Mouse (Mus musculus) lung, embryonic 14.5 days (tissue): ENCODE measurements around the gene Slc6a21. TPM values are rescaled to one million over a fixed set of nuclear protein-coding genes. Genes with fewer than 3 reads are reported as not detected.
A peak's percentile ranks its signal among the peaks of the same experiment; 100 is the strongest.

Experiments used
- ATAC-seq: fragments of 200-750 bp; cut with Nextera tagmentation; 2 replicates; pipeline ENCODE4 v1.8.0; 2017; ENCODE audit warnings: mild to moderate bottlenecking, moderate TSS enrichment, moderate library complexity; ENCODE audit not compliant: insufficient read depth
- DNase-seq: peaks from one replicate; pipeline ENCODE4 v3.0.0-alpha.2; 2015
- H3K27ac ChIP-seq: fragments of 300-500 bp; sonication (generic); 2 replicates; pipeline ENCODE4 v1.5.1; 2014; ENCODE audit warnings: low read depth, mild to moderate bottlenecking, moderate library complexity
- H3K27me3 ChIP-seq: fragments of 300-500 bp; sonication (generic); 2 replicates; pipeline ENCODE4 v1.6.1; 2014; ENCODE audit warnings: low read length, control low read depth; ENCODE audit not compliant: insufficient read depth
- H3K36me3 ChIP-seq: fragments of 300-500 bp; sonication (generic); 2 replicates; pipeline ENCODE4 v1.6.1; 2014; ENCODE audit warnings: control low read depth; ENCODE audit not compliant: insufficient read depth
- H3K4me1 ChIP-seq: fragments of 300-500 bp; sonication (generic); 2 replicates; pipeline ENCODE4 v1.6.1; 2014; ENCODE audit warnings: antibody characterized with exemption, control low read depth; ENCODE audit not compliant: insufficient read depth
- H3K4me2 ChIP-seq: fragments of 300-500 bp; sonication (generic); 2 replicates; pipeline ENCODE4 v1.6.1; 2014; ENCODE audit warnings: mild to moderate bottlenecking
- H3K4me3 ChIP-seq: fragments of 300-500 bp; sonication (generic); 2 replicates; pipeline ENCODE4 v1.5.1; 2014; ENCODE audit warnings: low read depth, low read length
- H3K9ac ChIP-seq: fragments of 300-500 bp; sonication (generic); 2 replicates; pipeline ENCODE4 v1.6.1; 2014
- H3K9me3 ChIP-seq: fragments of 300-500 bp; sonication (generic); 2 replicates; pipeline ENCODE4 v1.6.1; 2016; ENCODE audit warnings: low read depth, low read length, control low read depth
- CTCF ChIP-seq: IDR thresholded peaks from 2 replicates; pipeline ENCODE4 v1.5.1; 2016; ENCODE audit warnings: antibody characterized with exemption, low read depth
- WGBS: fragments of 180-500 bp; shearing (Covaris S2); extraction: QIAGEN DNeasy Blood & Tissue Kit; methylation state at CpG from one replicate; pipeline ENCODE4 v1.1.7; 2014; 5-methylcytosine and 5-hydroxymethylcytosine counted together
- polyA plus RNA-seq: library from polyadenylated mRNA; unstranded; fragments of >200 nt; fragmentation: Nextera tagmentation; extraction: Ambion mirVana; gene quantifications from 2 replicates; pipeline ENCODE4 v1.2.1, GENCODE M21; 2014

Gene Slc6a21
- polyA plus RNA-seq, 1 experiment from 2014 or later, result not detected

- no peak overlapping the region for H3K4me3 ChIP-seq
- no peak overlapping the region for H3K9ac ChIP-seq
- TF ChIP-seq CTCF, result no peak
- ATAC-seq (no peak), DNase-seq (no peak)
- H3K36me3 ChIP-seq, result no peaks in the 10 kb centered on the region
- H3K4me1 ChIP-seq, result no peaks in the 10 kb centered on the region
- WGBS, result 37% methylated on average over 11 of the region's 11 CpGs
- H3K27ac ChIP-seq, result no peak overlapping the region
- no peaks in the 10 kb centered on the region for H3K27me3 ChIP-seq
- no peaks in the 10 kb centered on the region for H3K9me3 ChIP-seq
- no peak overlapping the region for H3K4me2 ChIP-seq
Measured at GRCm38 (mm10) chr7:45257063-45257840, 20.1 kb upstream of the Slc6a21 start.

GRCm38 (mm10) chr7:45259281-45259680 is 18.0 kb upstream of the Slc6a21 start:
- no peak for TF ChIP-seq CTCF

GRCm38 (mm10) chr7:45262266-45262665 is 15.0 kb upstream of the Slc6a21 start:
- Histone ChIP-seq H3K36me3 (no peaks in the 10 kb centered on the region), H3K4me1 (no peaks in the 10 kb centered on the region), H3K9ac (no peak overlapping the region), H3K9me3 (no peaks in the 10 kb centered on the region), H3K4me2 (no peak overlapping the region), H3K4me3 (no peak overlapping the region), H3K27ac (no peak overlapping the region), H3K27me3 (no peaks in the 10 kb centered on the region)
- 24% methylated on average over 7 of the region's 7 CpGs for WGBS
- DNase-seq (peak; percentile 85), ATAC-seq (peak; percentile 52; the same call in 1 of the 2 replicates)
- TF ChIP-seq CTCF, result no peak

More at GRCm38 (mm10) chr7:45259281-45259680, 18.0 kb upstream of the Slc6a21 start:
- Histone ChIP-seq H3K9ac (no peak overlapping the region), H3K4me3 (no peak overlapping the region), H3K9me3 (no peaks in the 10 kb centered on the region), H3K27me3 (no peaks in the 10 kb centered on the region), H3K4me2 (no peak overlapping the region), H3K27ac (no peak overlapping the region), H3K4me1 (no peaks in the 10 kb centered on the region), H3K36me3 (no peaks in the 10 kb centered on the region)
- ATAC-seq (no peak), DNase-seq (no peak)
- 82% methylated on average over 8 of the region's 8 CpGs for WGBS

GRCm38 (mm10) chr7:45263006-45263607 is 14.2 kb upstream of the Slc6a21 start:
- no peaks in the 10 kb centered on the region for H3K4me1 ChIP-seq
- no peaks in the 10 kb centered on the region for H3K9me3 ChIP-seq
- no peak for ATAC-seq
- no peaks in the 10 kb centered on the region for H3K36me3 ChIP-seq
- no peak for DNase-seq
- H3K9ac ChIP-seq, result no peak overlapping the region
- 45% methylated on average over 7 of the region's 7 CpGs for whole genome bisulfite sequencing
- no peak overlapping the region for H3K4me3 ChIP-seq
- H3K27ac ChIP-seq, result no peak overlapping the region
- TF ChIP-seq CTCF, result no peak
- no peak overlapping the region for H3K4me2 ChIP-seq
- no peaks in the 10 kb centered on the region for H3K27me3 ChIP-seq

- Histone ChIP-seq H3K4me1 (no peaks in the 10 kb centered on the region), H3K9me3 (no peaks in the 10 kb centered on the region), H3K4me2 (no peak overlapping the region), H3K4me3 (no peak overlapping the region), H3K36me3 (no peaks in the 10 kb centered on the region), H3K9ac (no peak overlapping the region), H3K27me3 (no peaks in the 10 kb centered on the region), H3K27ac (no peak overlapping the region)
- WGBS, result 72% methylated on average over 3 of the region's 3 CpGs
- ATAC-seq (no peak), DNase-seq (no peak)
- TF ChIP-seq CTCF, result peak; percentile 13; the same call in 1 of the 2 replicates
Measured at GRCm38 (mm10) chr7:45264348-45264747, 13.0 kb upstream of the Slc6a21 start.

- TF ChIP-seq CTCF, result no peak
- Histone ChIP-seq H3K9me3 (no peaks in the 10 kb centered on the region), H3K27me3 (no peaks in the 10 kb centered on the region), H3K9ac (no peak overlapping the region), H3K36me3 (no peaks in the 10 kb centered on the region), H3K4me2 (no peak overlapping the region), H3K27ac (no peak overlapping the region), H3K4me3 (no peak overlapping the region), H3K4me1 (no peaks in the 10 kb centered on the region)
- no peak for ATAC-seq
- DNase-seq, result no peak
- WGBS, result 80% methylated on average over 1 of the region's 1 CpGs
Measured at GRCm38 (mm10) chr7:45265518-45265917, 11.8 kb upstream of the Slc6a21 start.

- Histone ChIP-seq H3K36me3 (no peaks in the 10 kb centered on the region), H3K4me3 (no peak overlapping the region), H3K9me3 (no peaks in the 10 kb centered on the region), H3K4me1 (no peaks in the 10 kb centered on the region), H3K9ac (no peak overlapping the region; the same call in 1 of the 2 replicates), H3K4me2 (no peak overlapping the region), H3K27ac (no peak overlapping the region), H3K27me3 (no peaks in the 10 kb centered on the region)
- ATAC-seq, result no peak
- TF ChIP-seq CTCF, result no peak
- no peak for DNase-seq
- 64% methylated on average over 10 of the region's 10 CpGs for WGBS
Measured at GRCm38 (mm10) chr7:45272786-45273412, 4.4 kb upstream of the Slc6a21 start.
